Mouse (Mus musculus) c-Kit-positive CD71-positive TER-119-positive erythroid progenitor cells, embryonic 14.5 days (primary cell): ENCODE data around the gene Mpst.

Experiments
- DNase-seq: peaks from one replicate; pipeline ENCODE4 v3.0.0-alpha.2; 2013; ENCODE audit warnings: low spot score

Gene Mpst

GRCm38 (mm10) chr15:78406293-78406934 lies at the start of gene Mpst:
Gene Mpst (plus strand): TSS chr15:78406416.
- peak; percentile 86 for DNase-seq

DNA sequence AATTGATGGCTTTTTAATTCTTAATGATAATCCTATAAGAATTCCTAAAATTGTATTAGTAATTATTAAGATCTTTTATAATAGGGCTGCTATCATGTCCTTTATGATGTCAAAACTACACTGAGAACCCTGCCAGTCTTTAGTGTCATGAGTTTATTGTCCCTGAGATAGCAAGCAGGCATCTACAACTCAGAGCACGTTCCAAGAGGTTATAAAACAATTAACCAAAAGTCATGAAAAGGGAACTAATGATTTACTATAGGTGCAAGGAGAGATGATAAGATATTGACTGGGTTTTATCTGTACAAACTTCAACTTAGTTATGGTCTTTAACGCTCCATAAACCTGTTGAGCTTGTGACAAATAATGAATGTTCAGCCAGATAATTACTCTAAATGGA lies 40.3 kb upstream of the Mpst start:
- no peak for DNase-seq

DNA sequence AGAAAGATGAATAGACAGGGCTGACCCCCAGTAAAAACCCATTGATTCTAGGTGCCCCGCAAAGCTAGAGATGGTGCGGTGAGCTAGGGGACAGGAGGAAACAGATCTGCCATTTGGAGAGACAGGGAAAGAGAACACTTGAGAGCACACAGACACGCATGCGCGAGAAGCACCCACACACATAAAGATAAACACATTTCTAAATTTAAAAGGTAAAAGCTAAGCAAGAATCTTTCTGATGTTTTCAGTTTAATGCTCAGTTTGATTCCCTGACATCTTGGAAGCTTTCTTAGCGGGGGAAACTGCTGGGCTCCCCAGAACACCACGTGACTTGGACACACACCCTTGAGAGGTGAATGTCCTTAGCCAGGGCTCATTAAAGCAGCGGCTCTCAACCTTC lies 39.3 kb upstream of the Mpst start:
- no peak for DNase-seq

DNA sequence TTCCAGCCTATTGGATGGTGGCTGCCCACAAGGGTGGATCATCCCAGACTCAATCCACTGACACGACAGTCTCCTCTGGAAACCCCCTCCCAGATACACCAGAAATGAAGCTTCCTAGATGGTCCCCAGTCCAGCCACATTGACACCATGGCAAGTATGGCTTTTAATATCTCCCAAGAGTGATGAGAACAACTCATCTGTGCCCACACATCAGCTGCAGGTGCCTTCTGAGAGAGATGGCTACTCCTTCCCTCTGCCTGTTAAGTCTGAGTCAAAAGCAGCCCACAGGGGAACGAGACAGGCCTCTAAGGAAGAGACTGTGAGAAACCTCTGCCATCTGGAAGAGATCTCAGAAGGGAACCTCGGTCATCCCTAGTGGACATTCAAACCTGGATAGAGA lies 38.4 kb upstream of the Mpst start:
- DNase-seq = no peak

- DNase-seq = peak; percentile 29
These were observed 37.3 kb upstream of the Mpst start for GRCm38 (mm10) chr15:78368926-78369346.

- DNase-seq = no peak
These were observed 36.6 kb upstream of the Mpst start for GRCm38 (mm10) chr15:78369641-78370040.

DNA sequence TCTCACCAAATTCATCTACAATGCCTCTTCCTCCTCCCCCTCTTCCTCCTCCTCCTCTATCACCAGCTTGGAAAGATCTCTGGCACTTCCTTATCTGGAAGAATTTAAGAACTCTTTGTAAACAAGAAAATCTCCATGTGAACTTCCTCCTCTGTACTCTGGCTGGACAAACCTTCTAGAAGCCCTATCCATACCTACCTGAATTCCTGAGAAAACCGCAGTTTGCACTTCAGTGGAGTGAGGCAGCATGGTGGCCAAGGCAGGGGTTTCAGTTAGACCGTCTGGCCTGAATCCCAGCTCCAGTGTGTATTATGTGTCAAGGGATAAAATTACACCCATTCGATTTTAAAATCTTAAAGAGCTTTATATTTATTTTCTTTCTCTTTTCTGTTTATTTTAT lies 33.4 kb upstream of the Mpst start:
- no peak for DNase-seq

GRCm38 (mm10) chr15:78374204-78374603 lies 32.0 kb upstream of the Mpst start:
- DNase-seq = no peak

DNA sequence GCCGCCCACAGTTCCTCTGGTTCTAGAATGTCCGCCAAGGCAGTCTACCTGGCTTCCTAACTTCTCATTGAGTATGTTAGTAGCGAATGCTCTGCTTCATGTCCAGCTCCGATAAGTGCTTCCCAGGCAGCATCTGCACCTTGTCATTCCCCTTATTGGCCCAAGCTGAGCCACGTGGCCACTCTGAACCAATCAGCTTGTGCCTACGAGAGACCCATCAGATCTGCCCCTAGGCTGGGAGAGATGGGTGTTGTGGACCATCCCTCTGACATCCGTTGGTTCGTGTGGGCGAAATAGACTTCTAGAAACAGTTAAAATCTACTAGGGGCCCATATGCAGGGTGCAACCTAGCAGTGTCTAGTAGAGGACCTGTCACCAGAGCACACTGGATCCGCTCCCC lies 28.4 kb upstream of the Mpst start:
- no peak for DNase-seq

DNA sequence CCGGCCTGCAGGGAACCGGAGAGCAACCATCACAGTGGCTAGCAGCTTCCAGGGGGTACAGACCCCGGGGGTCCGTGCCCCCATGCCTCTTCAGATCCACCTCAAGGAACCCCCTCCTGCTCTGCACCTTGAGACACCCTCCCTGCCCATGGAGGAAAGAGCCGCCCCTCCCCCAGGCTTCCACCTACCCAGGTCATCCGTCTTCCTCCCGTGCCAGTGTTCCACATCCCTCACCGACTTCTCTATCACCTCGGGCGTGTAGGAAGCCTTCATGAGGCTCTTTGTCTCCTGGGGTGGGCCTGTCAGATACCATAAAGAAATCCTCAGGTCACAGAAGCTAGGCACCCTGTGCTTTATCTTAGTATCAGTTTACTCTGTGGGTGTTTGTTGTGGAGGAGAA lies 27.7 kb upstream of the Mpst start:
- DNase-seq = no peak

DNA sequence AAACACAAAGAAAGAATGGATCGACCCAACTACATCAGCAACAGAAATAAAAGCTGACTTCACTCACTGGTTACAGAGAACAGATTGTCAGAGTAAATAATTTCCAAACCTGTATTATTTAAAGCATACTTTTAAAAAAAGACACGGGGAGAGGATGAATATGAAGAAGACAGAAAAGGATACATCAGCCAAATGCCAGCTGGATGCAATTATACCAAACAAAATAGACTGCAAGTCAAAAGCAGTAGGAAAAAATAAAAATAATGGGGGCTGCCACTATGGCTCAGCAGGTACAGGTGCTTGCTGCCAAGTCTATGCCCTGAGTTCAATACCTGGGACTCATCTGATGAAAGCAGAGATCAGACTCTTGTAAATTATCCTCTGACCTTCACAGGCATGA lies 26.0 kb upstream of the Mpst start:
- DNase-seq = no peak

- no peak for DNase-seq
These were observed 25.5 kb upstream of the Mpst start for GRCm38 (mm10) chr15:78380741-78381140.

DNA sequence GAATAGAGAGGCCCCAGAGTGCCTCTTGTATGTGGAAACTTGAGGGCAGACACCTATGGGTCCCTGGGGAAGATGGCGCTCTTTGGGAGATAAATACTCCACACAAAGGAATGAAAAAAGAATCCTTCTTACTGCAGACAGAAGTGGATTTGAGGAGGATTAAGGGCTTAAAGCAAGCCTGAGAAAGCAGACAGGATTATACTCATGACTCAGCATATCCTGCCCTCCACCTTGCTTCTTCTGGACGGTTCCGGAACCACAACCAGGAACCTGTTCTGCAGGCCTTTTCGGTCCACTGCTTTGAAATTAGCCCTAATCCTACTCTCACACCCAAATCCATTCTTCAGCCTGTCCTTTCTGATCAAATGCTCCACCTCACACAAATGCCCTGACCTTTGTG lies 24.1 kb upstream of the Mpst start:
- DNase-seq = no peak

DNA sequence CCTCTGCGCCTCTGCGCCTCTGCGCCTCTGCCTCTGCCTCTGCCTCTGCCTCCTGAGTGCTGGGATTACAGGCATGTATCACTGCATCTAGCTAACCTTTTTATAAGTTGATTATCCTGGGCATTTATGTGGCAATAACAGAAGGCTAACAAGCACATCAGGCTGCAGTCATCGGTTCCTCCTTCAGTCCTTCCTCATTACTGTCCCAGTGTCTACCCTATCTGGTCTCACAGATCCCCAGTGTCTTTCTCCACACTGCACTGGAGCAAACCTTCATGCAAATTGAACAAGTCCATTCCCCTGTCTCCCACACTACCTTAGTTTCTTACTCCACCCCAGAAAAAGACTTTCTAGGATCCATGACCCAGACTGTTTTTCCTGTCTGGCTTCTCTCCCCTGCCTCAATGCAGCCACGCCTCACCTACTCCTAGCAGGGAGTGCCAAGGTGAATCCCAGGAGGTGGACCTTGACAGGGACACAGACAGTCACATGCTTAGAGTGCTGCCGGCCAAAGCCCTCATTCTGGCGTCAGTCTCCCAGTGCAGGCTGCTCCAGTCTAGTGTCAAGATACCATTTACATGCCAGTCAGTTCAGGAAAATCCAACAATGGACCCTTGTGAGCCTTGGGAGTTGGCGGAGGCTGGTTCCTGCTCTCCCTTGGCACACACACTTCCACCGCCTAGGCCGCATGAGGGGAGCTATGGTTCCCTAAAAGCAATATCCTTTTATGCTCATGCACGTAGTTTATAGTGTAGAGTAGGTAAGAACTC lies 22.6 kb upstream of the Mpst start:
- DNase-seq = no peak

DNA sequence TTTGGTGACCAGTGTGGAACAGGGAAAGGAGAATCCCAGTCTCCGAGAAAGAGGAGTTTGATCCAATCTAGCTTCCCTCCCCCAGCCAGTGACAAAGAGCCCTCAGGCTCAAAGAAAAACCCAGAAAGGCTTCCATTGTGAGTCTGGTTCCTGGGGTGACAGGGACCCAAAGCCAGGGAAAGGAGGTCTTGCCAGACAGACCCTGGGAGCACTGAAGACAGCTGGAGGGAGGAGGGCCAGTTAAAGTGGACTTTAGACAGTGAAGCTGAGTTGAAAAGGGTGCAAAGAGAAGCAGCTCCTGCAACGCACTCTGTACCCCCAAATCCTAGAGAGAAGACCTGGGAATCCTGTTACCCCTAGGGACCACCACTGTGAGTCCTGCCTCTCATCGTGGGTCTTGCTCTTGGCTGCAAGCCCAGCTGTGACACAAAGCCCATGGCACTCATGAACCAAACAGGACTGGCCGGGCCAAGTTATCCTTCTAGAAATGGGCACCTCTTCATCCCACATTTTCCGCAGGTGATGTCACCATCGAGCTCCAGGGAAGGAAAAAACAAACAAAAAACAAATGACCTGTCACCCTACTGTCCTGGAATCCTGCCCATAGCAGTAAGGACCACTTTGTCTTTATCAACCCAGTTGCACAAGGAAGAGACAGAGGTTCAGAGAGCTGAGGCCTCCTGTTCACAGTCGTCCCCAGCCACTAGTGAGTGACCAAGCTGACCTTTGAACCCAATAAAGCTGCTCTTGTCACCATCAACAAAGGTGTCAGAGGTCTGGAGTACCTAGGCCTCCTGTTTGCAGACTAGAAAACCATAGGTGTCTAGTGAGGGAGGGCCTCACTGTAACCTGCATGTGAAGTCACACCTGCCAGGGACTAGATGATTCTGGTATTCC lies 21.7 kb upstream of the Mpst start:
- no peak for DNase-seq

DNA sequence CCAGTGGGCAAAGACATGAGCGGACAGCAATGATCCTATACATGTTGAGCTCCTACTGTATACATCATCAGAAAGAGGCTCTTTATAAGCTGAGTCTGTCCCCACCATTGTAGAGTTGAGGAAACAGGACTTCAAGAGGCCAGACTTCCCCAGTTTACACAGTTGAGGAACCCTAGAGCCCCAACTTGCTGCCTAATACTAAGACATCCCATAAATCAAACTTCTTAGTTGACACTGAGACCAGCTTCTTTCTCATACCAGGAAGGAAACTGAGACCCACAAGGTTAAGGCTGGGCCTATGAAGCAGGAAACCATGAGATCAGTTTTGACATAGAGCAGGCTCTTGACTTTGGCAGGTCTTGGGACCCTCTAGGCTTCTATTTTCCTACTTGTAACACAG lies 20.7 kb upstream of the Mpst start:
- DNase-seq = no peak

DNA sequence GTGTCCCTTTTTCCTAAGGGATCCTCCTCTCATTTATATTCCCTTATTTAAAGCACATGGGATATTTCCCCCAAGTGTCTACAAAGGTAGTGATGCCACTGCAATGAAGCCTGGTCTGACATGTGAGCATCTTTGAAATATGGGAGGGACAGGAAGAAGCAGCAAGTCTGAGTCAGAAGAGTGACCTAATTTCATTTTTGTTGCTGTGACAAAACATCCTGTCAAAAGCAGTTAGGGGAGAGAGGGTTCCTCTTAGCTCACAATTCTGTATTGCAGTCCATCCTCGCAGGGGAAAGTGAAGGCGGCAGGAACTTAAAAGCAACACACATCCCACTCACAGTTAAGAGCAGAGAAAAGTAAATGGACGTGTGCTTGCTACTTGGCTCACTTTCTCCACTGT lies 15.4 kb upstream of the Mpst start:
- DNase-seq = no peak

DNA sequence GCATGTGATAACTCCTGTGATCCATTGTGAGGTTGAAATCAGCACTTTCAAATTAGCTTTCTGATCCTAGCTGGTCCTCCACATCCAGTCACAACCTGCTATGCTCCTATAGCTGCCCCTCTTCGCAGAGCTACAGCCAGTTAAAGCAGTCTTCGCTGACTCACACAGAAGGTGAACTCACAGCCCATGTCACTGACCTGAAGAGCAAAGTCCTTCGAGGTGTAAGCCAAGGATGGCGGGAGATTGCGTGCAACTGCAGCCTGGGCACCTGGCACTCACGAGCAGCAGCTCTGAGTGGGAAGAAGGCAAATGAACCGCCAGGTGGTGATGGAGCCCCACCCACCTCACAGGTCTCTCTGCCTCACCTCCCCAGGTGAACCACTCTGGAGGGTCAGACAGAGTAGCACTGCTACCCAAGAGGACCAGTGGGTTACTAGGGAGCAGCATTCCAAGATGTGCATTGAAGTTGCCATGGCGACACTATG lies 10.7 kb upstream of the Mpst start, which contains the start of gene Tex33:
Gene Tex33 (minus strand): TSS at position 435 of the 485 bp plus-strand sequence.
- DNase-seq = no peak

GRCm38 (mm10) chr15:78401345-78401744 lies 4.9 kb upstream of the Mpst start:
- DNase-seq = no peak

DNA sequence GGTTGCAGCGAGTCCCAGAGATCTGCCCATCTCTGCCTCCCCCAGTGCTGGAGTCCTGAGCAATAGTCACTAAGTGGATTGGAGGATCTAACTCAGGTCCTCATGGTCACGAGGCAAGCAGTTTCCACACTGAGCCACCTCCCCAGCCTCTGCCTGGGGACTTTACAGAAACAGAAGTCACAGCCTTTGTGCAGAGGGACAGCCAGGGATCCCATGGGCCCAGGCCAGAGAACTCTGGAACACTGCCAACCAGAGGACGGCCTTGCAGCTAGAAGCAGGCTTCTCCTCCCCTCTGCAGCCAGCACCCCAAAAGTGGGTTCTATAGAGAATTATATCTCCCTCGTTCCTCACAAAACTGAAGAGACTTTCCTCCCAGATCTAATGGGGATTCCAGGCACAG lies 4.3 kb upstream of the Mpst start:
- no peak for DNase-seq

DNA sequence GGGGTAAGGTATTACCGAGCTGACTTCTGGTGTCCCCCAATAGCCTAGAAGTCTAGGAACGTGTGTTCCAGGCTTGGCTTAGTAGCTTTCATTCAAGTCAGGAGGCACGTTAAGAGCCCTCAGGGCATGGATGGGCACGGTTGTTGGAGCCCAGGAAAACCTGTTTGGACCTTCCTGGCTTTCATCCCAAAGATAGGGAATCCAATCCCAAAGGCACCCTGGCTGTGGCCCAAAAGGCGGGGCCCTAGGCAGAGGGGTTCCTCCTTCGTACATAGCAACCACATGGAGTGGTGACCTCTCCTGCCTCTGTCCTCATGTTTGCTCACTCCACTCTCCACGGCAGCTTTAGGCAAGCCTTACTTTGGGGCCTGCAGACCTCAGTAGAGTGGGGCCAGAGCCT lies 3.8 kb upstream of the Mpst start:
- no peak for DNase-seq

DNA sequence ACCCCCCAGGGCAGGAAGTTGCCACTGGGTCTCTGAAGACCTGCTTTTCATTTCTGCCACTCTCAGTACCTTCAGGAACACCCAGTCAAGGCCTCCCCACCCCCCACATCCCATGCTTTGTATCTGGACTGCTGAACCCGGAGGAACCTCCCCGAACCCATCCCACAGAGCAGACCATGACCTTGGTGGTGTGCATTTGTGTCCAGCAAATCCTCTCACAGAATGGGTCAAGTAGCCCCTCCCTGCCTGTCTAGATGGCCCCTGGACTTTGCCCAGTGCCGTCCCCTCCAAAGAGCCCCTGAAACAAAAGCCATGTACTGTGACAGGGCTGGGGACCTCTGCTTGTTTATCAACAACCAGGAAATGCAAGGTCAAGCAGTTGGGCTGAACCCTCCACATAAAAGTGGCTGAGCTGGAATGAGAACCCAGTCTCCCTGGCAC lies 2.9 kb upstream of the Mpst start:
- DNase-seq = no peak

DNA sequence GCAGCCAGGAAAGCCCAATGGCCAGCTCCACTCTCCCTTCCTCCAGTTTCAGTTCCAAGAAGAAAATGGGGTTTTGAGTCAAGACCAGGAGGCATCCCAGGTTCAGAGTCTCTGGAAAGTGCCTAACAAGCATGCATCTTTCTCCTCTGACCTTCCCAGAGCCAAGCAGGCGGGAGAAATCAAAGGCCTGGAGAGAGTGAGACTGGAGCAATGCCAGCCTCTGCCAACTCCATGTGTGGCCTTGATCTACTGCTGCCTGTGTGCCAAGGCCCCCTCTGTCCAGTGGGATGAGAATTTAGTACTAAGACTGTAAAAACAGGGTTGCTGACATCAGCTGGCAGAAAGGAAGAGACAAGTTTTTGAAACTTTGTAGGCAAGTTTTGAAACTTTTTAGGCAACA lies 2.3 kb upstream of the Mpst start:
- DNase-seq = no peak
